Mouse (Mus musculus): ENCODE measurements around the gene Mtfmt.

The Mtfmt gene

GRCm38 (mm10) chr9:65411326-65411725 is 24.3 kb upstream of the Mtfmt start:
- Histone ChIP-seq H3K4me1 (replicated peaks; ENCODE audit: low read depth, low read length) (0 out of 2 replicates have a peak, but pooled peaks cover 5% of the 10 kb centered on the region), H3K36me3 (ENCODE audit: insufficient read depth, low read length) (no peaks in the 10 kb centered on the region), H3K9me3 (ENCODE audit: low read length) (no peaks in the 10 kb centered on the region), H3K27me3 (ENCODE audit: insufficient read depth, low read length) (peaks cover 21% of the 10 kb centered on the region), H3K4me3 (replicated peaks; ENCODE audit: low read length) (no peak overlapping the region)
- no peak for TF ChIP-seq POU5F1 (IDR thresholded peaks at IDR 0.05; ENCODE audit: borderline replicate concordance, low read length)
- no peak for TF ChIP-seq NANOG (IDR thresholded peaks at IDR 0.05; ENCODE audit: borderline replicate concordance, low read length)
- no peak for TF ChIP-seq CTCF (conservative IDR thresholded peaks at IDR 0.05; ENCODE audit: low read length)

- no peaks in the 10 kb centered on the region for H3K9me3 ChIP-seq (ENCODE audit: low read length)
- peaks cover 6% of the 10 kb centered on the region for H3K27me3 ChIP-seq (ENCODE audit: insufficient read depth, low read length)
- 0 out of 2 replicates have a peak, but pooled peaks cover 1% of the 10 kb centered on the region for H3K4me1 ChIP-seq (replicated peaks; ENCODE audit: low read depth, low read length)
- H3K4me3 ChIP-seq (replicated peaks; ENCODE audit: low read length) = no peak overlapping the region
- TF ChIP-seq CTCF (conservative IDR thresholded peaks at IDR 0.05; ENCODE audit: low read length) (no peak), NANOG (IDR thresholded peaks at IDR 0.05; ENCODE audit: borderline replicate concordance, low read length) (no peak), POU5F1 (IDR thresholded peaks at IDR 0.05; ENCODE audit: borderline replicate concordance, low read length) (no peak)
- no peaks in the 10 kb centered on the region for H3K36me3 ChIP-seq (ENCODE audit: insufficient read depth, low read length)
Observed at GRCm38 (mm10) chr9:65417738-65418137, 17.8 kb upstream of the Mtfmt start.

- Histone ChIP-seq H3K36me3 (ENCODE audit: insufficient read depth, low read length) (no peaks in the 10 kb centered on the region), H3K4me3 (replicated peaks; ENCODE audit: low read length) (no peak overlapping the region), H3K4me1 (replicated peaks; ENCODE audit: low read depth, low read length) (peaks cover 15% of the 10 kb centered on the region), H3K9me3 (ENCODE audit: low read length) (no peaks in the 10 kb centered on the region), H3K27me3 (ENCODE audit: insufficient read depth, low read length) (no peaks in the 10 kb centered on the region; the same call in 1 of the 2 replicates)
- no peak for TF ChIP-seq NANOG (IDR thresholded peaks at IDR 0.05; ENCODE audit: borderline replicate concordance, low read length)
- TF ChIP-seq CTCF (conservative IDR thresholded peaks at IDR 0.05; ENCODE audit: low read length) = 0 out of 2 replicates have a peak, but pooled peaks have one; percentile 1
Observed at GRCm38 (mm10) chr9:65419633-65420032, 15.9 kb upstream of the Mtfmt start.

- TF ChIP-seq POU5F1 (IDR thresholded peaks at IDR 0.05; ENCODE audit: borderline replicate concordance, low read length) (no peak), NANOG (IDR thresholded peaks at IDR 0.05; ENCODE audit: borderline replicate concordance, low read length) (no peak), CTCF (conservative IDR thresholded peaks at IDR 0.05; ENCODE audit: low read length) (no peak)
- Histone ChIP-seq H3K27me3 (ENCODE audit: insufficient read depth, low read length) (no peaks in the 10 kb centered on the region), H3K9me3 (ENCODE audit: low read length) (no peaks in the 10 kb centered on the region), H3K36me3 (ENCODE audit: insufficient read depth, low read length) (no peaks in the 10 kb centered on the region), H3K4me3 (replicated peaks; ENCODE audit: low read length) (no peak within 1 kb of the TSS), H3K4me1 (replicated peaks; ENCODE audit: low read depth, low read length) (peaks cover 18% of the 10 kb centered on the region)
Observed at GRCm38 (mm10) chr9:65422760-65423501, 12.7 kb upstream of the Mtfmt start, which contains the start of gene Slc51b. Slc51b (minus strand) TSS chr9:65422955.

- Histone ChIP-seq H3K9me3 (ENCODE audit: low read length) (no peaks in the 10 kb centered on the region), H3K27me3 (ENCODE audit: insufficient read depth, low read length) (no peaks in the 10 kb centered on the region), H3K4me1 (replicated peaks; ENCODE audit: low read depth, low read length) (peaks cover 18% of the 10 kb centered on the region), H3K4me3 (replicated peaks; ENCODE audit: low read length) (no peak overlapping the region), H3K36me3 (ENCODE audit: insufficient read depth, low read length) (no peaks in the 10 kb centered on the region)
- TF ChIP-seq CTCF (conservative IDR thresholded peaks at IDR 0.05; ENCODE audit: low read length) (no peak), POU5F1 (IDR thresholded peaks at IDR 0.05; ENCODE audit: borderline replicate concordance, low read length) (no peak), NANOG (IDR thresholded peaks at IDR 0.05; ENCODE audit: borderline replicate concordance, low read length) (no peak)
Observed at GRCm38 (mm10) chr9:65424393-65424792, 11.2 kb upstream of the Mtfmt start.

- H3K27me3 ChIP-seq (ENCODE audit: insufficient read depth, low read length) = no peaks in the 10 kb centered on the region
- peaks cover 24% of the 10 kb centered on the region for H3K4me1 ChIP-seq (replicated peaks; ENCODE audit: low read depth, low read length)
- no peak overlapping the region for H3K4me3 ChIP-seq (replicated peaks; ENCODE audit: low read length)
- no peaks in the 10 kb centered on the region for H3K36me3 ChIP-seq (ENCODE audit: insufficient read depth, low read length)
- H3K9me3 ChIP-seq (ENCODE audit: low read length) = no peaks in the 10 kb centered on the region
- TF ChIP-seq CTCF (conservative IDR thresholded peaks at IDR 0.05; ENCODE audit: low read length) (no peak), POU5F1 (IDR thresholded peaks at IDR 0.05; ENCODE audit: borderline replicate concordance, low read length) (no peak), NANOG (IDR thresholded peaks at IDR 0.05; ENCODE audit: borderline replicate concordance, low read length) (no peak)
Observed at GRCm38 (mm10) chr9:65427511-65427910, 8.1 kb upstream of the Mtfmt start.

GRCm38 (mm10) chr9:65428003-65428402 is 7.6 kb upstream of the Mtfmt start:
- Histone ChIP-seq H3K4me3 (replicated peaks; ENCODE audit: low read length) (no peak overlapping the region), H3K9me3 (ENCODE audit: low read length) (no peaks in the 10 kb centered on the region), H3K36me3 (ENCODE audit: insufficient read depth, low read length) (no peaks in the 10 kb centered on the region), H3K4me1 (replicated peaks; ENCODE audit: low read depth, low read length) (peaks cover 20% of the 10 kb centered on the region), H3K27me3 (ENCODE audit: insufficient read depth, low read length) (peaks cover 2% of the 10 kb centered on the region; the same call in 1 of the 2 replicates)
- TF ChIP-seq POU5F1 (IDR thresholded peaks at IDR 0.05; ENCODE audit: borderline replicate concordance, low read length) = no peak
- no peak for TF ChIP-seq CTCF (conservative IDR thresholded peaks at IDR 0.05; ENCODE audit: low read length)
- TF ChIP-seq NANOG (IDR thresholded peaks at IDR 0.05; ENCODE audit: borderline replicate concordance, low read length) = no peak

- Histone ChIP-seq H3K4me3 (replicated peaks; ENCODE audit: low read length) (no peak overlapping the region), H3K27me3 (ENCODE audit: insufficient read depth, low read length) (peaks cover 6% of the 10 kb centered on the region; the same call in 1 of the 2 replicates), H3K4me1 (replicated peaks; ENCODE audit: low read depth, low read length) (peaks cover 23% of the 10 kb centered on the region), H3K9me3 (ENCODE audit: low read length) (no peaks in the 10 kb centered on the region), H3K36me3 (ENCODE audit: insufficient read depth, low read length) (no peaks in the 10 kb centered on the region)
- no peak for TF ChIP-seq NANOG (IDR thresholded peaks at IDR 0.05; ENCODE audit: borderline replicate concordance, low read length)
- TF ChIP-seq CTCF (conservative IDR thresholded peaks at IDR 0.05; ENCODE audit: low read length) = no peak
- TF ChIP-seq POU5F1 (IDR thresholded peaks at IDR 0.05; ENCODE audit: borderline replicate concordance, low read length) = no peak
Observed at GRCm38 (mm10) chr9:65430401-65430800, 5.2 kb upstream of the Mtfmt start.

All from E14TG2a.4 (cell line).